Mouse (Mus musculus) gonadal fat pad, adult 2 months (tissue): Measurements from ENCODE around the gene Map3k7cl. TPM values are rescaled to one million over a fixed set of nuclear protein-coding genes. Genes with fewer than 3 reads are reported as not detected.
A peak's percentile ranks its signal among the peaks of the same experiment; 100 is the strongest.

Source experiments
- DNase-seq: peaks from one replicate; pipeline ENCODE4 v3.0.0-alpha.2; 2012; ENCODE audit warnings: low read depth
- polyA plus RNA-seq: library from polyadenylated mRNA; depleted of rRNA; stranded (reverse); fragments of >200 nt; gene quantifications from 2 replicates; pipeline ENCODE4 v1.2.3, GENCODE M21; 2012

Map3k7cl gene
- polyA plus RNA-seq, 1 experiment, result 5.4 TPM

GRCm38 (mm10) chr16:87585548-87586262 lies 32.6 kb downstream of the Map3k7cl start:
- DNase-seq, result no peak

DNA sequence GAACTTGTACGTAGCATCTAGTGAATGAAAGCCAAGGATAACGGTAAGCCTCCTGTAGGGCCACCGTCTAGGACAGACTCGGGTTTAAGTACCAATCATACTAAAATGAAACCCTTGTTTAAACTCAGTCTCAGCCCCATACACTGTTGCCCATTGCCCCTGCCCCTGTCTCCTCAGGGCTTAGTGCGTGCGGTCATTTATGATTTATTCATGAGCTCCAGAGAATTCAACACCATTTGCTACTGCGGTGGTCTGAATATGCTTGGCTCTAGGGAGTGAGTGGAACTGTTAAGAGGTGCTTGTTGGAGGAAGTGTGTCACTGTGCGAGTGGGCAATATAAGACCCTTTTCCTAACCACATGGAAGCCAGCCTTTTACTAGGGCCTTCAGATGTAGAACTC lies 34.7 kb downstream of the Map3k7cl start:
- DNase-seq, result no peak

- DNase-seq, result no peak
Observed at GRCm38 (mm10) chr16:87594145-87594544, 41.0 kb downstream of the Map3k7cl start.

DNA sequence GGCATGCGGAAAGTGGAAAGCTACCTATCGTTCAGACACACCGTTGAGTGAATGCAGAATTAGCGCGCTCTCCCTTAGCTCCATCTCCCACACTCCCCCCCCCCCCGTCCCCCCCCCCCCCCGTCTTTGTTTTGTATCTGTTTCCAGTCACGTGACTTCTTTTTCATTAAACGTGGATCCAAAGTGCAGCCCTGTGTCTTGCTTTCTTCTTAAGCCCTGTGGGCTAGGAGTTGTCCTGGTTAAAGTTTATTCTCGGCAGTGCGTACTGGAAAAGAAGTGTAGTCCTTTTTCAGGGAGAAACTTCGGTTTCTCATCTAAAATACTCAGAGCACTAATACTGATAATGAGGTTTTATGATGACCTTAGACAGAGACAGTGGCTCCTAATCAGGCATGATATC lies 42.0 kb downstream of the Map3k7cl start:
- no peak for DNase-seq

DNA sequence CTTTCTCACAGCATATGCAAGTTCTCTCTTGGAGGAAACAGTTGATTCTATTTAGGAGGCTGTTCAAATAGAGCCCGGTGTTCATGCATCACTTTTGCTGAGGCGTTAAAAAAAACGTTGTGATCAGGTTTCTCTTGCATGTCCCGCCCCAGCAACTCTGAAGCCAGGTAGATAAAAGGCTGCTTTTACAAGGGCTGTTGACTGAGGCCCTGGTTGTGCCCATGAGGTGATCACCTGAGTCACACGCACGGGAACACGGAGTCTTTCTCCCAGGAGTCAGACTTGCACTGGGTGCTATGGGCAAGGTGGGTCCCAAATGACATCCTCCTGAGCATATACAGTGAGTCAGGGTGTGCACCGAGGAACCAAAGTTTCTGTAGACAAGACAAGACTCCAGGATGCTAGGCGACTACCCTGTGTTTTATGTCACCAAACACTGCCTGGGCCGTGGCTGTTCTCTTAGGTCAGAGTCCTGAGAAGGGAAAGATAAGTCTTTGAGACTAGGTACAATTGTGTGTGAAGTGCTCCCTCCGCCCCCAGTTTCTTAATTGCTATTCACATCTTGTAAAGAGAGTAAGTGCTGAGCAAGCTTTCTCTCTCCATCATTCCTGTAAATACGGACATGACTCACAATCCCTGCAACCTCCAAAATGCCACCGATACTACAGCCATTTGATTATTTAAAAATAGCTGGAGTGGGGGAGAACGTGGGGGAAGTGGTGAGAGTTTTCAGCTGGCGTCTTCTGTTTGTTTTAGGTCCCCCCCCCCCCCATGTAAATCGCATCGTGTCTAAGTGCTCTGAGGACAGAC lies 49.8 kb downstream of the Map3k7cl start:
- no peak for DNase-seq

DNA sequence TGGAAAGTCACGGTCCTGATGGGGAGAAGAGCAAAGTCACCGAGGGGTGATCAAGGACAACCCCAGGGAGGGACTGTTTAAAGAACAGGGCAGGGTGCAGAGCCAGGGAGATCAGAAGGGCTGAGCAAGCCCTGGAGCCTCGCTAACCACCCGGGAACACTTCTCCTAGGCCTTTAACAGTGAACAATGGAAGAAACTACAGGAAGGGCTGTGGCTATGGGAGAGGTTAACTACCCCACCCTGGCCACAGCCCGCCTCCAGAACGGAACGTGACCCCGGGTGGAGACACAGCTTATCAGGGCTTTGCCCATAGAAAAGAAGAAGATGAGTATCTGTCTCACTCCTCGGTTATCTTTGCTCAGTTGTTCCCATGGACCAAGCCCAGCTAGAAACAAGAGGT lies 50.9 kb downstream of the Map3k7cl start:
- no peak for DNase-seq

- no peak for DNase-seq
Observed at GRCm38 (mm10) chr16:87604883-87605282, 51.8 kb downstream of the Map3k7cl start.

DNA sequence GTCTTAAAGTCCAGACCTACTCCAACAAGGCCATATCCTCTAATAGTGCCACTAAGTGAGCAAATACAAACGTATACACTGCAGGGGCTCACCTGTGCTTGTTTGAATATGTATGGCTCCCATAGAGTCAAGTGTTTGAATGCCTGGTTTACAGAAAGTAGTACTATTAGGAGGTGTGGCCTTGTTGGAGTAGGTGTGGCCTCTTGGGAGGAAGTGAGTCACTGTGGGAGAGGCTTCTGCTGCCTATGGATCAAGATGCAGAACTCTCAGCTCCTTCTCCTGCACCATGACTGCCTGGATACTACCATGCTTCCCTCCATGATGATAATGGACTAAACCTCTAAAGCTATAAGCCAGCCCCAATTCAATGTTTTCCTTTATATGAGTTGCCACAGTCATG lies 54.3 kb downstream of the Map3k7cl start:
- DNase-seq, result no peak

DNA sequence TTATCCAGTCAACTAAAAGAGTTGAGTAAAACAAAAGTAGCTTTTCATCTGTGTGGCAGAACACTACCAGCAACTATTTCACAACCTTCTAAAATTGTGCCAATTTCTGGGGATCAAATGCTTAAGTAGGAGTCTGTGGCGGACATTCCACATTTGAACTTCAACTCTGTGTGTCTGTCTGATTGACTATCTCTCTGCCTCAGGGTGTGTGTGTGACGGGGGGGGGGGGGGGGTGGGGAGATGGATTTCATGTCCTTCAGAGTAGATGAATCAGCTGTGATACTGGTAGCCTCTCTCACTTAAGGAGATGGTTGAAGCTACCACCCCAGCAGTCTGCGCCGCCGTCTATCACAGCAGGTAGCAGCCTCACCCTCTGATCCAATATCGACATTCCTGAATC lies 54.8 kb downstream of the Map3k7cl start:
- peak; percentile 28 for DNase-seq

- DNase-seq, result no peak
Observed at GRCm38 (mm10) chr16:87610142-87610541, 57.0 kb downstream of the Map3k7cl start.

DNA sequence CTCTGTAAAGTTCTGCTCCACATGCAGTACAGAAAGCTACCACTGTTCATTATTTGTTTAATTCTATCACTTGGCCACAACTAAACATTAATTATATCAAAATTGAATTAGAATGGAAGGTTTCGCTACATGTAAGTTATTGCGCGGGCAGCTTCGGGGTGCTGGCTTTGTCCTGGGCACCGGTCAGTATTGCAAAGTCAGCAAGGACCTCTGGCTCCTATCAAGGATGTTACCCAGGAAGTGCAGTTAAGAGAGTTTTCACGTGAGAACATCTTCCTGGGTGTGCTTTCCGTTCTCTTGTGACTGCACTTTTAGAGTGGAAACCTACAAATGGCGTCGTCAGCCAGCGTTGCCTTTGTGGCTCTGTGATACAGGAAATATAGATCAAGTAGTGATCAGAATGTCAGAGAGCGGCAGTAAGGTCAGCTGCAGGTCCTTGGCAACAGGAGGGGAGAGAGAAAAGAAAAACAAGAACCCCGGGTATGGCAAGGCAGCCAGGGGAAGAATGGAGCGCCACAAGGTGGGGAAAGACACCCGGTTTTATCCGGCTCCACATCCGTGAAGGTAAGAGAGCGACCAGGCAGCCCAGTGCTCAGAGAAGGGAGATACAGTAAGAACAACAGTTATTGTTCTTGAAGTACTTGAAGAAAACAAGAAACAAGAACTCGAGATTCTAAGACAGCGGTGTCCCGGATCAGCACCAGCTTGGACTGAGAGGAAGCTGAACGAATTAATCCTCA lies 57.6 kb downstream of the Map3k7cl start:
- no peak for DNase-seq

DNA sequence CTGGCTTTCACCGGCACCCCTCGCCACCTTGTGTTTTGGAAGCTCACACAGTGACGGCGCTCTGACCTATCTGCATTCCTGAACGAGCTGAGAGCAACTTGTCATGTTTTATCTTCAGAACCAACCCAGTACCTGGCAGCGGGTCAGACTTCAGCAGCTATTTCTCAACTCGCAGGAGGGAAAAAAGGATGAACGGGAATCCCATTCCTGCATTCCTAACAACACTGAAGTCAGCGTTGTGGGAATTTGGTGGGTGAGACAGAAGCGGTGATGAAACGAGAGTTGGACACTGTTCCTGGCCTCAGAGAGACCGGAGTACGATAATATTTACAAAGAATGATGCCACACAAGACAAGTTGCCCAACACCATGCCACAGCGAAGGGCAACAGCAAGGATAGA lies 58.3 kb downstream of the Map3k7cl start:
- DNase-seq, result peak; percentile 52

DNA sequence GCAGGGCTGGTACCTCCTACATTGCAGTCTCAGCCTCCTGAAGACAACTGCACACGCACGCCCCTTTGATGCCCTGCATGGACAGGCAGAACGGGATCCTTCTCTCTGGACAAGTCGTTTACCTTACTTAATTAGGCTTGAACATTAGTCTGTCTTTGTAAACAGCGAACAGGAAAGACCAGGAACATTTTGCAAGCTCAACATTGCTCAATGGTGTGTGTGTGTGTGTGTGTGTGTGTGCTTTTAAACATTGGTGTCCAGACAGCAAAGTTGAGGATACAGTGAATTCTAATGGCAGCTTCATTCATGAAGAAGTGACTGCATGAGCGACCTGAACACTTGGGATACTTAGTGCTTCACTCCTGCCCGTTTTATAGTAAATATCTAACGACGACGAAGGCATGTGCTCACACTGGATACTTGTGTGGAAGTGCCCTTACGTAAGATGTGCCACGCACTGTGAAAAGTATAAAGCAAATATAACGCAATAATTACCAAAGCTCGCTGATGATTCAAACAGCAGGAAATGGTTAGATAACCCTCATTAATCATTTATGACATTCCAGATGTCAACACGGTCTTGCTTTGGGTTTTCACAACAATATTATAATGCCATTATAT lies 59.2 kb downstream of the Map3k7cl start:
- peak; percentile 62 for DNase-seq

- DNase-seq, result no peak
Observed at GRCm38 (mm10) chr16:87617377-87617776, 64.2 kb downstream of the Map3k7cl start.

GRCm38 (mm10) chr16:87621246-87621645 lies 68.1 kb downstream of the Map3k7cl start:
- no peak for DNase-seq

DNA sequence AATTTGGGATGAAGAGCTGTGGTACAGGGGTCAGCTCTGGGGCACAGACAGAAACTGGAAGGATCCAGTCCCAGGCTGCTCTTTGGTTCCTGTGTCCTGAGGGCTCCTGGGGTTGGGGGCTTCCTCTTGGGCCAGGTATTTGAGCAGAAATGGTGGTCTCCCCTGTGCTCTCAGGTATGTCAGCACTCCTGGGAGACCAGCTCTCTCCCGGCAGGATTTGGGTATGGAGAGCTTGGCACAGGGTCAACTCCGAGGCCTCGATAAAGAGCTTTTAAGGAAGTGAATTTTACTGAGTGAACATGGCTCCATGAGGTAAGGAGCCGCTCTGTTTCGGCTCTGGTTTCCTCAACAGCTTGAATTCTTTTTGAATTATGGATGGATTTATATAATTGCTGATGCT lies 70.8 kb downstream of the Map3k7cl start:
- no peak for DNase-seq

DNA sequence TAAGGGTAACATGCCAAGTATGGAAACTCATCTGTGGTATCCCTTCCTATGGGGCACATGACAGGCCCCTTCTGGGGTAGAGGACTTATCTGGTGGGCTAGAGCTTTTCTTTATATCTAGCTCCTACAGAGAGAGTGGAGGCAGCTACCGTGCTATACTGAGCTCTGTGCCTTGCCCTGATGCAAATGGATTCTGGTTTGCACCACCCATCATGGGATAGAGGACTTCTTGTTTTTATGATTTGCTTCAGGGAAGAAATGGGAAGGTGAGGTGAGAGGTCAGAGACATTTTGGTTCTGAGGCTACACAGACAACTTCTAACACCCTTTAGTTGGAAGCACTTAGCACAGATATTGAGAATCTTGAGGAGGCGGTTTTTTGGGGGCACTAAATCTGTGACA lies 71.8 kb downstream of the Map3k7cl start:
- no peak for DNase-seq

GRCm38 (mm10) chr16:87625341-87625740 lies 72.2 kb downstream of the Map3k7cl start:
- DNase-seq, result no peak

GRCm38 (mm10) chr16:87625816-87626215 lies 72.7 kb downstream of the Map3k7cl start:
- no peak for DNase-seq

DNA sequence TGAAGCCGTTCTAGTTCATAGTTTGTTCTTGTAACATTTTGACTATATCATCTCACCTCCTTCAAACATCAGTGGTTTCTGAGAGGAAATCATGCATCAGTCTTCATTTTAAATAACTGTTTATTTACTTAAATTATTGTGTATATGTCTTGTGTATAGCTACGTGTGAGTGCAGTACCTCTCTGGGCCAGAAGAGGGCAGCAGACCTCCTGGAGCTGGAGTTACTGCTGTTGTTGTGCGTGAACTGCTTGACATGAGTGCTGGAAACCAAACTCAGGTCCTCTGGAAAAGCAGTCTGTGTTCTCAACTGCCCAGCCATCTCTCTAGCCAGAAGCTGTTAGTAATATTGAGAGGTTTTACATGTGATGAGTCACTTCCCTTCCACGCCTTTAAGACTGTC lies 73.6 kb downstream of the Map3k7cl start:
- DNase-seq, result no peak

DNA sequence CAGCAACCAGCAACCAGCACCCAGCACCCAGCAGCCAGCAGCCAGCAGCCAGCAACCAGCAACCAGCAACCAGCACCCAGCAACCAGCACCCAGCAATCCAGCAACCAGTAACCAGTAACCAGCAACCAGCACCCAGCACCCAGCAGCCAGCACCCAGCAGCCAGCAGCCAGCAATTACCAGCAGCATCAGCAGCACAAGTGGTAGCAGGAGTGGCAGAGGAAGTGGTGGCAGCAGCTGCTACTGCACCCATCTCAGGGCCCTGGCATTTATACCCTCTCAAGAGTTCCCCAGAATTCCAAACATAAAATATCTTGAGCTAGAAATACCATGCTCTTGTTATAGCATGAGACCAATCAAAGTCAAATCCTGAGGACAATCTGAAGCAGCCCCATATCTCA lies 81.6 kb downstream of the Map3k7cl start:
- DNase-seq, result no peak

GRCm38 (mm10) chr16:87635213-87635755 lies 82.2 kb downstream of the Map3k7cl start:
- DNase-seq, result no peak
